Mouse (Mus musculus) forebrain, postnatal 0 days (tissue): Measurements from ENCODE around the gene Lgmn. TPM values are rescaled to one million over a fixed set of nuclear protein-coding genes. Genes with fewer than 3 reads are reported as not detected.

Experiments used
- ATAC-seq: fragments of 200-750 bp; cut with Nextera tagmentation; 2 replicates; pipeline ENCODE4 v1.8.0; 2017; ENCODE audit warnings: mild to moderate bottlenecking, moderate library complexity
- DNase-seq: peaks from one replicate; pipeline ENCODE4 v3.0.0-alpha.2; 2015
- H3K27ac ChIP-seq: fragments of 300-500 bp; sonication (generic); 2 replicates; pipeline ENCODE4 v1.5.1; 2014; ENCODE audit warnings: low read depth, mild to moderate bottlenecking, antibody characterized with exemption, low read length, moderate library complexity, mixed read lengths
- H3K27me3 ChIP-seq: fragments of 300-500 bp; sonication (generic); 2 replicates; pipeline ENCODE4 v1.6.1; 2014; ENCODE audit warnings: mild to moderate bottlenecking, low read length, mixed read lengths; ENCODE audit not compliant: insufficient read depth
- H3K36me3 ChIP-seq: fragments of 300-500 bp; sonication (generic); 2 replicates; pipeline ENCODE4 v1.6.1; 2014; ENCODE audit warnings: mild to moderate bottlenecking, moderate library complexity; ENCODE audit not compliant: insufficient read depth
- H3K4me1 ChIP-seq: fragments of 300-500 bp; sonication (generic); 2 replicates; pipeline ENCODE4 v1.6.1; 2014; ENCODE audit warnings: antibody characterized with exemption; ENCODE audit not compliant: insufficient read depth
- H3K4me2 ChIP-seq: fragments of 300-500 bp; sonication (generic); 2 replicates; pipeline ENCODE4 v1.6.1; 2014; ENCODE audit warnings: low read depth, mild to moderate bottlenecking, moderate library complexity
- H3K4me3 ChIP-seq: fragments of 300-500 bp; sonication (generic); 2 replicates; pipeline ENCODE4 v1.5.1; 2014; ENCODE audit warnings: low read depth, low read length, mixed read lengths
- H3K9ac ChIP-seq: fragments of 300-500 bp; sonication (generic); 2 replicates; pipeline ENCODE4 v1.6.1; 2014; ENCODE audit warnings: mild to moderate bottlenecking
- H3K9me3 ChIP-seq: fragments of 300-500 bp; sonication (generic); 2 replicates; pipeline ENCODE4 v1.6.1; 2016; ENCODE audit warnings: low read length
- CTCF ChIP-seq: sonication (generic); IDR thresholded peaks from 2 replicates; pipeline ENCODE4 v1.5.1; 2016; ENCODE audit warnings: antibody characterized with exemption, control low read depth, low read depth
- WGBS: fragments of 180-500 bp; shearing (Covaris S2); extraction: QIAGEN DNeasy Blood & Tissue Kit; methylation state at CpG from one replicate; pipeline ENCODE4 v1.1.7; 2014; 5-methylcytosine and 5-hydroxymethylcytosine counted together
- polyA plus RNA-seq: library from polyadenylated mRNA; unstranded; fragments of >200 nt; fragmentation: Nextera tagmentation; extraction: Ambion mirVana; gene quantifications from 2 replicates; pipeline ENCODE4 v1.2.1, GENCODE M21; 2015
- total RNA-seq: library from RNA; depleted of rRNA; stranded (reverse); fragments of >200 nt; gene quantifications from 2 replicates; pipeline ENCODE4 v1.2.3, GENCODE M21; 2014

Lgmn gene
- total and polyA plus RNA-seq, 2 experiments from 2014 or later, result 88.1 to 139 TPM

DNA sequence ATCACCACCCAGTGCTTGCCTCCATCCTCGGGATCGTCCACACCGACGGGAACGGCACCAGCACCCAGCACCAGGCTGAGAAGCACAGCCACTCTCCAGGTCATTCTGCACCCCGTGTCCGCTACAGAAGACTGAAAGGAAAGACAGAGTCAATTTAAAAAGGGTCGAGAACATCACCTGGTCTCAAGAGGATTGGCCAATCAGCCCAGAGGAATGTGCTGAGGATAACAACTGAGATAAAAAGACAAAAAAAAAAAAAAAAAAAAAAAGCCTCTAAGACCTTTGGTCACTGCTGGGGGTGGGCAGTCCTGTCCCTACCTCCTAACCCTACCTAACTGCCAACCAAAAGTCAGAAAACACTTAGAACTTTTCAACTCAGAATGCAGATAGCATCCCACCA is 16.0 kb downstream of the Lgmn start:
- Histone ChIP-seq H3K27me3 (no peaks in the 10 kb centered on the region), H3K4me1 (no peaks in the 10 kb centered on the region), H3K4me2 (no peak overlapping the region), H3K4me3 (no peak overlapping the region), H3K9me3 (no peaks in the 10 kb centered on the region), H3K27ac (no peak overlapping the region), H3K36me3 (peaks cover 8% of the 10 kb centered on the region; the same call in 1 of the 2 replicates), H3K9ac (no peak overlapping the region)
- no peak for TF ChIP-seq CTCF
- no peak for ATAC-seq
- no peak for DNase-seq
- WGBS, result 94% methylated on average over 8 of the region's 8 CpGs

DNA sequence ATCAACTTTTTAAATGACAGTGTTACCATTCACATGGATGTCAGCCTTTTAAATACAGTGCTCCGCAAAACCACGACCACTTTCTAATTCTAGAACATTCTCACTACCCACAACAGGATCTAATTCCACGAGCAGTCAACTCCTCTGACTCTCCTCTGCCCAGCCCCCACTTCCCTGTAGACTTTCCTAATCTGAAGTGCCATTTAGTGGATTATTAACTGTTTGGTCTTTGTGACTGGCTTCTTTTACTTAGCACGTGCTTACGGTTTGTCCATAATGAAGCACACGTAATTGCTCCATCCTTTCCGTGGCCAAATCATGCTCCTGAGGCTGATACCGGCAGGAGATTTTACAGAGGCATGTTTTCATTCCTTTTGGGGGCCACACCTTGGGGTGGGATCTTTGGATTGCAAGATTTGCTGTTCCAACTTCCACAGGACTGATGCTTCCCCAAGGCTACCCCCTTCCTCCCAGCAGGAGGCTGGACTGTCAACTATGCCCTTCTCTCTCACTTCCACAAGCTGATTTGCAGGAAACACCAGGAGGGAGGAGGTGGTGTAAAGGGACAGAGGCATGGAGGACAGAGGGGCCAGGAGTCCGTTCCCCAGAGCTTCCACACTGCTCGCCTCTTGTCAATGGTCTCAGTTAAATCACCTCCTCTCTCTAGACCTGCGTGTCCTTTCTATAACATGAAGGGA is 16.8 kb downstream of the Lgmn start:
- DNase-seq (no peak), ATAC-seq (no peak)
- no peak overlapping the region for H3K4me3 ChIP-seq
- no peak overlapping the region for H3K27ac ChIP-seq
- WGBS, result 92% methylated on average over 11 of the region's 11 CpGs
- H3K27me3 ChIP-seq, result no peaks in the 10 kb centered on the region
- no peak overlapping the region for H3K4me2 ChIP-seq
- no peak overlapping the region for H3K9ac ChIP-seq
- no peaks in the 10 kb centered on the region for H3K9me3 ChIP-seq
- peaks cover 8% of the 10 kb centered on the region; the same call in 1 of the 2 replicates for H3K36me3 ChIP-seq
- no peak for TF ChIP-seq CTCF
- H3K4me1 ChIP-seq, result no peaks in the 10 kb centered on the region

DNA sequence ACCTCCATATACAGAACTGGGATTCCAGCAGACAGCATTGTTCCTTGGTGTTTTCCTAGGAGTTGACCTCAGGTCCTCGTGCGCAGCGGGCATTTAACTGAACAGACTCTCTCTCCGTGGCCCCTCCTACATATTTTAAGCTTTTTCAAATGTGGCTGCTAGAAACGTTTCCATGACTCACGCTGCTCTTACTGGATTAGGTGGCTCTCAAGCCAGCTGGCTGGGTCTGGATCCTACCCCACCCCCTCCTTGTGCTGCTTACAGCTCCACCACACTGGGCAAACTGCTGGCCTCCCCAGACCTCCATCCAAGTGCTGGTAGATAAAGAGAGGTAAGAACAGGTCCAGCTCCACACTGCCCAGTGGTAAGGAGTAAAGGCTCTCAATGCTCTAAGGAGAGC is 17.5 kb downstream of the Lgmn start:
- WGBS, result 83% methylated on average over 6 of the region's 6 CpGs
- H3K4me3 ChIP-seq, result no peak overlapping the region
- no peak overlapping the region for H3K27ac ChIP-seq
- no peak overlapping the region for H3K4me2 ChIP-seq
- DNase-seq, result no peak
- H3K9me3 ChIP-seq, result no peaks in the 10 kb centered on the region
- H3K36me3 ChIP-seq, result peaks cover 8% of the 10 kb centered on the region; the same call in 1 of the 2 replicates
- H3K4me1 ChIP-seq, result no peaks in the 10 kb centered on the region
- no peak overlapping the region for H3K9ac ChIP-seq
- no peak for ATAC-seq
- TF ChIP-seq CTCF, result no peak
- H3K27me3 ChIP-seq, result no peaks in the 10 kb centered on the region

GRCm38 (mm10) chr12:102420168-102420890 is 19.3 kb downstream of the Lgmn start:
- H3K9ac ChIP-seq, result no peak overlapping the region
- no peak overlapping the region for H3K4me2 ChIP-seq
- no peak for DNase-seq
- no peak for TF ChIP-seq CTCF
- no peaks in the 10 kb centered on the region for H3K4me1 ChIP-seq
- 90% methylated on average over 10 of the region's 10 CpGs for WGBS
- H3K27me3 ChIP-seq, result no peaks in the 10 kb centered on the region
- no peaks in the 10 kb centered on the region for H3K9me3 ChIP-seq
- no peak for ATAC-seq
- H3K27ac ChIP-seq, result no peak overlapping the region
- H3K4me3 ChIP-seq, result no peak overlapping the region
- H3K36me3 ChIP-seq, result peaks cover 11% of the 10 kb centered on the region; the same call in 1 of the 2 replicates

DNA sequence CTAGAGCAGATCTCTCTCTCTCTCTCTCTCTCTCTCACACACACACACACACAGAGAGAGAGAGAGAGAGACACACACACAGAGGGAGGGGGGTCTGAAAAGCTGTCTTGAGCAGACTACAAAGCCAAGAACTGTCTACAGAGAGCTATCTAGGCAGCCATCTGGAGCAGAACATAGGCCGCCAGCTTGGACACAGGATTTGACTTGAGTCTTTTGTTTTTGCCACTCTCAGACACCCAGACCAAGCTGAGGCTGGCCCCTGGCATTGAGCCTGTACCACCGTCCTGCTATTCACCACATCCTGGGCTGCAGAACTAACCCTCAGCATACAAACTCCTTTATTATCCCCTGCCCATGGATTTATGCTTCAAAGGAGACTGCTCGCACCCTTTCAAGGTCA is 20.1 kb downstream of the Lgmn start:
- H3K27ac ChIP-seq, result no peak overlapping the region
- WGBS, result 23% methylated on average over 3 of the region's 3 CpGs
- no peaks in the 10 kb centered on the region for H3K4me1 ChIP-seq
- peak; percentile 91 for ATAC-seq
- H3K36me3 ChIP-seq, result peaks cover 11% of the 10 kb centered on the region; the same call in 1 of the 2 replicates
- H3K9ac ChIP-seq, result no peak overlapping the region
- no peaks in the 10 kb centered on the region for H3K9me3 ChIP-seq
- no peak overlapping the region for H3K4me2 ChIP-seq
- no peak overlapping the region for H3K4me3 ChIP-seq
- no peak for TF ChIP-seq CTCF
- DNase-seq, result peak; percentile 43
- no peaks in the 10 kb centered on the region for H3K27me3 ChIP-seq

GRCm38 (mm10) chr12:102417701-102418100 is 21.9 kb downstream of the Lgmn start:
- Histone ChIP-seq H3K27me3 (no peaks in the 10 kb centered on the region), H3K27ac (no peak overlapping the region), H3K9ac (no peak overlapping the region), H3K36me3 (peaks cover 6% of the 10 kb centered on the region; the same call in 1 of the 2 replicates), H3K9me3 (no peaks in the 10 kb centered on the region), H3K4me2 (no peak overlapping the region), H3K4me1 (no peaks in the 10 kb centered on the region), H3K4me3 (no peak overlapping the region)
- no peak for TF ChIP-seq CTCF
- no peak for DNase-seq
- ATAC-seq, result no peak
- 94% methylated on average over 6 of the region's 6 CpGs for WGBS

DNA sequence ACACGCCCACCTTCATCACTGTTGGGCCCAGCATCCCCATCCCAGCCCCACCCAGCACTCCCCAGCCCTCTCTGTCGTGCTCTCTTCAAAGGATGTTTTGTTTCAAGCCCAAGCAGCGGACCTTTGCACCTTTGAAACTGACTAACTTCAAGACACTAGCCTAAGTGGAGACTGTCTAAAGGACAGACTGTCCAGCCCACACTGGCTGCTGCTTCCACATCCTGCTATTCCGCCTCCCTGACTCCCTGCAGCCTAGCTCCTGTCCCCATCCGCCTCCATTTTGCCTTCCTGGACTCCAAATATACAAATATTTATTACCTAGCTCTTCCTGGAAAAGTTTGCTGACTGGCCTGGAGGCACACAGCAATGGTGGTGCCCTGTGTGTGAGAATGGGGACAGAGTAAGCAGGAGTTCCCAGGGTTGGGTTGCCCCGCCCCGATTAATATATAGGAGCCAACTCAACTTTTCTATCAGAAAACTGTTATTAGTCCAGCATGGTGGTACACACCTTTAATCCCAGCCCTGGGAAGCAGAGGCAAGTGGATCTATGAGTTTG is 22.6 kb downstream of the Lgmn start:
- H3K27me3 ChIP-seq, result no peaks in the 10 kb centered on the region
- no peaks in the 10 kb centered on the region for H3K9me3 ChIP-seq
- H3K4me2 ChIP-seq, result no peak overlapping the region
- TF ChIP-seq CTCF, result no peak
- H3K4me1 ChIP-seq, result no peaks in the 10 kb centered on the region
- 80% methylated on average over 7 of the region's 7 CpGs for WGBS
- no peak overlapping the region for H3K4me3 ChIP-seq
- H3K36me3 ChIP-seq, result 0 out of 2 replicates have a peak, but pooled peaks cover 3% of the 10 kb centered on the region
- ATAC-seq, result no peak
- H3K9ac ChIP-seq, result no peak overlapping the region
- H3K27ac ChIP-seq, result no peak overlapping the region
- no peak for DNase-seq
